Mouse (Mus musculus) G1E (cell line): ENCODE measurements around the gene Fezf2.

Experiments used
- CTCF ChIP-seq: IDR thresholded peaks from 2 replicates; pipeline ENCODE4 v1.5.1; 2012; ENCODE audit warnings: low read depth, low read length, inconsistent platforms, mixed read lengths
- GATA2 ChIP-seq: IDR thresholded peaks from 2 replicates; pipeline ENCODE4 v1.6.1; 2012; ENCODE audit warnings: low read depth, low read length, inconsistent platforms, borderline replicate concordance

- TF ChIP-seq CTCF: no peak
- TF ChIP-seq GATA2: no peak
These were observed 47.7 kb downstream of the Fezf2 start for GRCm38 (mm10) chr14:12300275-12300674.
